Mouse (Mus musculus) intestine, postnatal 0 days (tissue): ENCODE data around the gene Hist1h3f. TPM values are rescaled to one million over a fixed set of nuclear protein-coding genes. Genes with fewer than 3 reads are reported as not detected.
"Not testable (repeated sequence)": the region's sequence is repeated elsewhere in the genome, so short reads cannot be mapped to it uniquely, and the experiment has no call there.

Experiments
- ATAC-seq: fragments of 200-750 bp; cut with Nextera tagmentation; 2 replicates; pipeline ENCODE4 v1.8.0; 2017; ENCODE audit warnings: mild to moderate bottlenecking, moderate TSS enrichment, moderate library complexity
- H3K27ac ChIP-seq: fragments of 300-500 bp; sonication (generic); 2 replicates; pipeline ENCODE4 v1.5.1; 2014; ENCODE audit warnings: mild to moderate bottlenecking, low read depth, low read length, moderate library complexity
- H3K27me3 ChIP-seq: fragments of 300-500 bp; sonication (generic); replicated peaks from 2 replicates; pipeline ENCODE4 v1.6.1; 2014; ENCODE audit warnings: low read length, mixed read lengths; ENCODE audit not compliant: control insufficient read depth, insufficient read depth
- H3K36me3 ChIP-seq: fragments of 300-500 bp; sonication (generic); 2 replicates; pipeline ENCODE4 v1.6.1; 2014; ENCODE audit warnings: mild to moderate bottlenecking, moderate library complexity; ENCODE audit not compliant: control insufficient read depth, insufficient read depth
- H3K4me1 ChIP-seq: fragments of 300-500 bp; sonication (generic); replicated peaks from 2 replicates; pipeline ENCODE4 v1.6.1; 2014; ENCODE audit warnings: antibody characterized with exemption, low read length, mixed read lengths; ENCODE audit not compliant: control insufficient read depth, insufficient read depth
- H3K4me2 ChIP-seq: fragments of 300-500 bp; sonication (generic); replicated peaks from 2 replicates; pipeline ENCODE4 v1.6.1; 2014; ENCODE audit warnings: low read depth, mild to moderate bottlenecking, moderate library complexity
- H3K4me3 ChIP-seq: fragments of 300-500 bp; sonication (generic); 2 replicates; pipeline ENCODE4 v1.5.1; 2014; ENCODE audit warnings: low read depth, low read length
- H3K9ac ChIP-seq: fragments of 300-500 bp; sonication (generic); 2 replicates; pipeline ENCODE4 v1.6.1; 2014; ENCODE audit warnings: mild to moderate bottlenecking, low read depth, low read length
- H3K9me3 ChIP-seq: fragments of 300-500 bp; sonication (generic); 2 replicates; pipeline ENCODE4 v1.6.1; 2016; ENCODE audit warnings: mixed run types; ENCODE audit not compliant: control insufficient read depth
- CTCF ChIP-seq: sonication (generic); IDR thresholded peaks from 2 replicates; pipeline ENCODE4 v1.5.1; 2016; ENCODE audit warnings: low read depth, mild to moderate bottlenecking, control low read depth, antibody characterized with exemption, moderate library complexity
- WGBS: fragments of 180-500 bp; shearing (Covaris S2); extraction: QIAGEN DNeasy Blood & Tissue Kit; methylation state at CpG from one replicate; pipeline ENCODE4 v1.1.7; 2014; 5-methylcytosine and 5-hydroxymethylcytosine counted together
- polyA plus RNA-seq: library from polyadenylated mRNA; unstranded; fragments of >200 nt; fragmentation: Nextera tagmentation; extraction: Ambion mirVana; gene quantifications from 2 replicates; pipeline ENCODE4 v1.2.1, GENCODE M21; 2015

Gene Hist1h3f
- polyA plus RNA-seq, 1 experiment from 2014 or later = 0.37 TPM

DNA sequence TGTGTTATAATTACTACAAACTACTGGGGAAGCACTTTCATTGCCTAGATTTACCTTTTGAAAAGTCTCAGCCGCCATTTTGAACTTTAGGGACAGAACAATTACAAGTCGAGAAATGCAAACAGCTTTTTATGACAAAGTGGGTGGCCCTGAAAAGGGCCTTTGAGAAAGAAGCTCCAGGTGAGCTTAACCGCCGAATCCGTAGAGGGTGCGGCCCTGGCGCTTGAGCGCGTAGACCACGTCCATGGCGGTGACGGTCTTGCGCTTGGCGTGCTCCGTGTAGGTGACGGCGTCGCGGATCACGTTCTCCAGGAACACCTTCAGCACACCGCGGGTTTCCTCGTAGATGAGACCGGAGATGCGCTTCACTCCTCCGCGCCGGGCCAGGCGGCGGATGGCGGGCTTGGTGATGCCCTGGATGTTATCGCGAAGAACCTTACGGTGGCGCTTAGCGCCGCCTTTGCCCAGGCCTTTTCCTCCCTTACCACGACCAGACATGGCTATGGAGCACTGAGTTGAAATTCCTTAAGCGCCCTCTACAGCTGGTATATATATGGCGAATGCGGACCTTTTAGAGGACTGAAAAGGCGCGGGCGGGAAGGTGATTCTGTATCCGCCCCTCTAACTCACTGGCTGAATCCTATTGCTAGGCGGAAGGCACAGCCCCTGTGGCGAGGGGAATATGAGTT lies 7.4 kb downstream of the Hist1h3f start, which contains the start of gene Hist1h4f:
Gene Hist1h4f, minus strand, starts transcription at position 503 of the 689 bp plus-strand sequence.
- not testable (repeated sequence) for H3K27me3 ChIP-seq, H3K36me3 ChIP-seq, H3K9me3 ChIP-seq, H3K4me1 ChIP-seq
- H3K4me2 ChIP-seq = peak within 1 kb of the TSS; percentile 64
- peak; percentile 72 for TF ChIP-seq CTCF
- ATAC-seq = peak; percentile 69
- WGBS = under 1% methylated on average over 47 of the region's 47 CpGs
- H3K9ac ChIP-seq = peak within 1 kb of the TSS; percentile 12; the same call in 1 of the 2 replicates
- H3K27ac ChIP-seq = peak within 1 kb of the TSS; percentile 76
- peak within 1 kb of the TSS; percentile 38 for H3K4me3 ChIP-seq

DNA sequence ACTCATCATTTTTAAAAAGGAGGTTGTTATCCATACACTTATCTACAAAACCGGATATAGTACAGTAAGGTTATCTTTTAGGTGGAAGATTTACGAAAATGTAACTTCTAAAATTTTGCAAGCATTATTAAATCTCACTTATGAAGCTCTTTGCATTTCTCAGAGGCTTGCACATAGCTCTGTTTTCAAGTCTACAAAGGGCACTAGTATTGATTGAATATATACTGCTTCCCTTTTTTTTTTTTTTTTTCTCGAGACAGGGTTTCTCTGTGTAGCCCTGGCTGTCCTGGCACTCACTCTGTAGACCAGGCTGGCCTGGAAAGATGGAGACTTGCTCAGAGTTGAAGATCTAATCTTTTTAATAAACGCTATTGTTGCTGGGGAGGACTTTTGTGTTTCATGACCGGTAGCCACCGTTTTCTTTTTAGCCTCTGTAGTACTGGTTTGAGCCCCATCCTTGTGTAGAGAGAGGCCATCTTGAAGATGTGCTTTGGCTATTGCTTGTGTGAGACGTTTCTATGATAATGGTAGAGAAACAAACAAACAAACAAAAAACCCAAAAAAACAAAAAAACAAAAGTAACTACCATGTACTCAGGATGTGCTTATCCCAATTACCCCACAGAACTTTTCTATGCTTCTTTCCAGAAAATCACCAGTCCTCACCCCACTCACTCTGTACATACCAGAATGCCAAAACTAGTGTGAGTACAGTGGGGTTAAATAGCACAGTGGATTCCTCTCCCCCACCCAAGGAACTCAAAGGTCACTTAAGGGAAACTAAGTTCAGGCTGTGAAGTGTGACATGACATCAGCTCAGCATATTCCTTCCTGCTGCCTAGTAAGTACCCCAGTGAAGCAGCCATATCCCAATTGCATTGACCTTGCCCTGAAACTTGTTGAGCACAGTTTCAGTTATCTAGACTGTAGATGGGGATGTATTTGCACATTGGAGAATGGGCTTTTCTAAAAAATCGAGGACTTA lies 8.4 kb downstream of the Hist1h3f start:
- no peaks in the 10 kb centered on the region for H3K9me3 ChIP-seq
- no peaks in the 10 kb centered on the region for H3K36me3 ChIP-seq
- peak overlapping the region; percentile 64 for H3K4me2 ChIP-seq
- H3K4me1 ChIP-seq = no peaks in the 10 kb centered on the region
- no peak for TF ChIP-seq CTCF
- no peaks in the 10 kb centered on the region for H3K27me3 ChIP-seq
- no peak overlapping the region for H3K9ac ChIP-seq
- WGBS = 49% methylated on average over 8 of the region's 8 CpGs
- H3K4me3 ChIP-seq = peak overlapping the region; percentile 38; the same call in 1 of the 2 replicates
- no peak for ATAC-seq
- H3K27ac ChIP-seq = no peak overlapping the region

DNA sequence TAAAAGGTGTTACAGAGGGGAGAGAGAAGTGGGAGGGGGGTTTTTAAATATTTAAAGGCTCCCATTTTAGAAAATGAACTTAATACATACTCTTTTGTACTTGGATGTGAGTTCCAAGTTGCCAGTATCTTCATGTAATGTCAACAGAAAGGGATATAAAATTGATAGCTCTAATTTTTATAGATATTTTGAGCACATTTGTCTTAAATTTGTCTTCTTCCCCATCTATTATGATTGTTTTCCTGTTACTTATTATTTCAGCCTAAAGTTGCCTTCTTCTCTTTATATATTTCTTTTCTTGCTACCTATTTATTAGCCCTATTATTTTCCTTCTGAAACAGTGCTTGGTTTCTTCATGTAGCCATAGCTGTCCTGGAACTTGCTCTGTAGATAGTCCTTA lies 9.1 kb downstream of the Hist1h3f start, which contains the start of gene Hist1h1d:
Gene Hist1h1d, plus strand, starts transcription at position 301 of the 400 bp plus-strand sequence.
- H3K9ac ChIP-seq = no peak within 1 kb of the TSS
- no peak for TF ChIP-seq CTCF
- no peak within 1 kb of the TSS for H3K4me3 ChIP-seq

DNA sequence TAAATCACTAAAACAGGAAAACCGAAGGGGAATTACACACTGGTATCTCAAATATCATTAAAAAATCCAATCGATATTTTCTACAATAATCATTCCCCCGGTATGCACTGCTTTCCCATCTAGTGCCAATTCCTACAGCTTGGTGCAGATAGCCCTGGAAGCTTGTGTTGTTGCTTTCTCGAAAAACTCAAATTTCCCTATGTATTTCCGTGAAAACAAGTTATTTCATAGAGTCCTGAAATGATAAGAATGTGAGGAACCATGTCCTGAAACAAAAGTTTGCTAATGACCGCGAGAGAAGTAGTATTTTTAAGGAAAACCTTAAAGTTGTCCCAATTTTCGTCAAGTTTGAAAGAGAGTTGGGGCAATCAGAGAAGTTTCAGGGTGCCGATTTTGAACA lies 10.5 kb downstream of the Hist1h3f start:
- H3K27me3 ChIP-seq = no peaks in the 10 kb centered on the region
- WGBS = 14% methylated on average over 9 of the region's 9 CpGs
- no peak for TF ChIP-seq CTCF
- H3K4me1 ChIP-seq = no peaks in the 10 kb centered on the region
- no peaks in the 10 kb centered on the region for H3K9me3 ChIP-seq
- H3K36me3 ChIP-seq = no peaks in the 10 kb centered on the region
- H3K4me2 ChIP-seq = peak overlapping the region; percentile 78
- H3K27ac ChIP-seq = peak overlapping the region; percentile 85
- no peak for ATAC-seq
- peak overlapping the region; percentile 70; the same call in 1 of the 2 replicates for H3K9ac ChIP-seq
- peak overlapping the region; percentile 46; the same call in 1 of the 2 replicates for H3K4me3 ChIP-seq

More for the DNA sequence above, 9.1 kb downstream of the Hist1h3f start, which contains the start of gene Hist1h1d:
- Histone ChIP-seq H3K9me3 (no peaks in the 10 kb centered on the region), H3K4me2 (peak within 1 kb of the TSS; percentile 78; the same call in 1 of the 2 replicates), H3K27ac (no peak within 1 kb of the TSS; the same call in 1 of the 2 replicates), H3K27me3 (no peaks in the 10 kb centered on the region), H3K36me3 (no peaks in the 10 kb centered on the region), H3K4me1 (no peaks in the 10 kb centered on the region)
- no peak for ATAC-seq

- peak overlapping the region; percentile 78 for H3K4me2 ChIP-seq
- under 1% methylated on average over 53 of the region's 54 CpGs for WGBS
- no peaks in the 10 kb centered on the region for H3K36me3 ChIP-seq
- H3K27me3 ChIP-seq = no peaks in the 10 kb centered on the region
- no peak for TF ChIP-seq CTCF
- peak overlapping the region; percentile 70 for H3K9ac ChIP-seq
- ATAC-seq = peak; percentile 79
- peak overlapping the region; percentile 85 for H3K27ac ChIP-seq
- peak overlapping the region; percentile 46 for H3K4me3 ChIP-seq
- no peaks in the 10 kb centered on the region for H3K4me1 ChIP-seq
- no peaks in the 10 kb centered on the region for H3K9me3 ChIP-seq
These were observed 11.3 kb downstream of the Hist1h3f start for GRCm38 (mm10) chr13:23554925-23555838.
